12 mouse cellular contexts compared by ENCODE assay signal in the genomic region with DNA sequence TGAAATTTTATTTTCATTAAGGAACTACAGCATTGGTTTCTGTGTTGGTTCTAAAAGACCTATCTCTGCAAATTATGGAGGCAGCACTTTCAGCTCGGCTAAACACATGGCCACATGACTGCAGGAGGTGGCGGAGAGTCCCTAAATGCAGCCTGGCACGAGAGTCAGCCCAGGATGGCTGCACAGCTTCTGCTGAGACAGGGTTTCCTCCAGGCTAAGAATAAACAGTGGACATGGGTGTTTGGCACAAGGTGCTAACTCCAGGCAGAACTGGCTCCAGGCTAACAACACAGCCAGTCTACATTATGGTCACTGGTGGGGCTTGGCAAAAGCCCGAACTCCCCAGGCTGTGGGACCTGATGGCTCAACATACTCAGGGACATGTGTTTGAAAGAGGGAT. TPM values are rescaled to one million over a fixed set of nuclear protein-coding genes. Genes with fewer than 3 reads are reported as not detected.
DNase-seq lines count a peak whose midpoint lies in the region; ATAC-seq lines count a peak whose summit lies in the region.
"Had no signal": no experiment of that assay in that cellular context is flagged by ENCODE, and none has a peak within 500 bp of the region (broad histone marks: within the 10 kb centered on the region; RNA-seq: fewer than 3 reads in every experiment).

No protein-coding gene starts in this region.

- peak; percentile 96 for DNase-seq in heart, adult 11 months
- no peak for DNase-seq in heart, embryonic 10.5 days (ENCODE audit: low spot score)
- DNase-seq in right cerebral cortex, adult 2 months (ENCODE audit: low spot score in 2 of 2) = peak; percentile 20 to 21
- no peak for DNase-seq in right cerebral cortex, postnatal 4 days
- DNase-seq in heart, adult 9 months (ENCODE audit: low spot score in 2 of 2) = peak; percentile 44 to 54
- DNase-seq in telencephalon, adult 2 months (ENCODE audit: low read depth, low spot score) = peak; percentile 42
- DNase-seq in testis, postnatal 14 days (ENCODE audit: low spot score) = no peak
- no peak for DNase-seq in midbrain, embryonic 11.5 days (ENCODE audit: low spot score, missing footprints)
- DNase-seq: thymus, adult 2 months had no signal

- H3K4me3 ChIP-seq in heart, embryonic 10.5 days = no peak overlapping the region
- H3K4me3 ChIP-seq in midbrain, embryonic 11.5 days (ENCODE audit: low read depth, low read length) = no peak overlapping the region
- H3K4me3 ChIP-seq: forebrain, embryonic 10.5 days; layer of hippocampus, adult 2 months had no signal

- no peak overlapping the region for H3K27ac ChIP-seq in heart, embryonic 10.5 days
- H3K27ac ChIP-seq in midbrain, embryonic 11.5 days (ENCODE audit: low read depth, low read length) = no peak overlapping the region
- H3K27ac ChIP-seq: forebrain, embryonic 10.5 days; layer of hippocampus, adult 2 months; liver, embryonic 14.5 days had no signal

- H3K9me3 ChIP-seq in heart, embryonic 10.5 days = no peaks in the 10 kb centered on the region
- H3K9me3 ChIP-seq in midbrain, embryonic 11.5 days (ENCODE audit: control insufficient read depth, low read length) = no peaks in the 10 kb centered on the region
- H3K9me3 ChIP-seq: forebrain, embryonic 10.5 days had no signal

- H3K4me1 ChIP-seq in heart, embryonic 10.5 days = no peaks in the 10 kb centered on the region
- H3K4me1 ChIP-seq in midbrain, embryonic 11.5 days (ENCODE audit: control insufficient read depth, insufficient read depth, low read length) = no peaks in the 10 kb centered on the region
- H3K4me1 ChIP-seq: forebrain, embryonic 10.5 days had no signal

- ATAC-seq in midbrain, embryonic 11.5 days (ENCODE audit: low FRiP score) = no peak

- 80% methylated on average over 4 of the region's 4 CpGs for WGBS in heart, embryonic 10.5 days
- 83% methylated on average over 4 of the region's 4 CpGs for WGBS in midbrain, embryonic 11.5 days

- H3K36me3 ChIP-seq in heart, embryonic 10.5 days = no peaks in the 10 kb centered on the region
- peaks cover 12% of the 10 kb centered on the region for H3K36me3 ChIP-seq in midbrain, embryonic 11.5 days (ENCODE audit: control insufficient read depth, insufficient read depth, low read length)

- H3K27me3 ChIP-seq in heart, embryonic 10.5 days (ENCODE audit: insufficient read depth, poor library complexity, severe bottlenecking) = no peaks in the 10 kb centered on the region; the same call in 1 of the 2 replicates
- H3K27me3 ChIP-seq in midbrain, embryonic 11.5 days (ENCODE audit: control insufficient read depth, insufficient read depth, low read length) = no peaks in the 10 kb centered on the region

- H3K4me2 ChIP-seq in midbrain, embryonic 11.5 days = no peak overlapping the region

- no peak overlapping the region for H3K9ac ChIP-seq in midbrain, embryonic 11.5 days (ENCODE audit: low read length)
- H3K9ac ChIP-seq: liver, embryonic 14.5 days had no signal

RNA-seq across cellular contexts. Expression of a gene that starts 14.6 kb away (rescaled TPM):
- not detected in 2 replicates for polyA plus RNA-seq in heart, embryonic 10.5 days (2016; fragmentation: Nextera tagmentation; extraction: Ambion mirVana)
- 0.25 TPM in 1 of 2 replicates, not detected in the other for polyA plus RNA-seq in midbrain, embryonic 11.5 days (2014; fragmentation: Nextera tagmentation; extraction: Ambion mirVana)
- polyA plus RNA-seq: forebrain, embryonic 10.5 days; liver, embryonic 14.5 days had no signal

Comparison
In these comparisons a context has a peak if more than half of its experiments do, and no peak if none do; other contexts are left out.
1. DNase-seq: peak in heart, adult 11 months (single experiment), right cerebral cortex, adult 2 months (2 of 2), heart, adult 9 months (2 of 2) and telencephalon, adult 2 months (single experiment); none in heart, embryonic 10.5 days (single experiment), right cerebral cortex, postnatal 4 days (single experiment), testis, postnatal 14 days (single experiment) and midbrain, embryonic 11.5 days (single experiment).